Mouse (Mus musculus): ENCODE data around the gene Bgn. TPM values are rescaled to one million over a fixed set of nuclear protein-coding genes. Genes with fewer than 3 reads are reported as not detected.

The Bgn gene
- polyA plus RNA-seq, 1 experiment, result 731 TPM

DNA sequence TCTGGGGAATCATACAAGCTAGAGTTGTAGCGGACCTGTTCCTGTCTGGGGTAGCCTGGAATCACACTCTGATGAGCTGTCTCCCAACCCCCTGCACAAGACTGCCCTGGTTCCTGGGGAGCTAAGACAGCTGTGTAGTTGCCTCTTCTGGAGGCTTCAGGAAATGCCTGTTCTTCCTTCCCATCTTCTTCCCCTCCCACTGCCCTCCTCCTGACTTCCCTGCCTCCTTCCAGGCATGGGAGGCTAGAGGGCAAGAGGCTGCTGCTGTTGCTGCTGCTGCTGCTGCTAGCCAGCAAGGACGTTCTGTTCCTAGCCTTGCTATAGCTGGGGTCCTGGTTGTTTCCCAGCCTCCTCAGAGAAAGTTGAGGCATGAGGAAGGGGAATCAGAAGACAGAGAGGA, 3.1 kb upstream of the Bgn start:
- Histone ChIP-seq H3K4me3 (ENCODE audit: insufficient read depth, poor library complexity, severe bottlenecking) (no peak overlapping the region), H3ac (ENCODE audit: control insufficient read depth, insufficient read length, low read depth) (no peak overlapping the region), H3K79me2 (ENCODE audit: control insufficient read depth, insufficient read depth) (peaks cover 25% of the 10 kb centered on the region), H3K36me3 (ENCODE audit: control insufficient read depth, insufficient read depth) (no peaks in the 10 kb centered on the region), H3K79me3 (ENCODE audit: low read depth) (peaks cover 18% of the 10 kb centered on the region), H3K27me3 (ENCODE audit: control insufficient read depth, insufficient read depth, insufficient read length) (no peaks in the 10 kb centered on the region)
- no peak for TF ChIP-seq CTCF (IDR thresholded peaks at IDR 0.05; ENCODE audit: control insufficient read depth, insufficient read depth, insufficient read length)
- no peak for TF ChIP-seq USF1 (IDR thresholded peaks at IDR 0.05; ENCODE audit: low read depth)
- no peak for TF ChIP-seq MYOG (IDR thresholded peaks at IDR 0.05; ENCODE audit: control insufficient read depth, extremely low read depth, insufficient read length)
- TF ChIP-seq FOSL1 (IDR thresholded peaks at IDR 0.05; ENCODE audit: insufficient read depth, low read length, poor library complexity, severe bottlenecking), result no peak
- TF ChIP-seq CEBPB (IDR thresholded peaks at IDR 0.05; ENCODE audit: low read depth), result no peak
- no peak for TF ChIP-seq MYOD1 (IDR thresholded peaks at IDR 0.05; ENCODE audit: control insufficient read depth, insufficient read length, low read depth)

DNA sequence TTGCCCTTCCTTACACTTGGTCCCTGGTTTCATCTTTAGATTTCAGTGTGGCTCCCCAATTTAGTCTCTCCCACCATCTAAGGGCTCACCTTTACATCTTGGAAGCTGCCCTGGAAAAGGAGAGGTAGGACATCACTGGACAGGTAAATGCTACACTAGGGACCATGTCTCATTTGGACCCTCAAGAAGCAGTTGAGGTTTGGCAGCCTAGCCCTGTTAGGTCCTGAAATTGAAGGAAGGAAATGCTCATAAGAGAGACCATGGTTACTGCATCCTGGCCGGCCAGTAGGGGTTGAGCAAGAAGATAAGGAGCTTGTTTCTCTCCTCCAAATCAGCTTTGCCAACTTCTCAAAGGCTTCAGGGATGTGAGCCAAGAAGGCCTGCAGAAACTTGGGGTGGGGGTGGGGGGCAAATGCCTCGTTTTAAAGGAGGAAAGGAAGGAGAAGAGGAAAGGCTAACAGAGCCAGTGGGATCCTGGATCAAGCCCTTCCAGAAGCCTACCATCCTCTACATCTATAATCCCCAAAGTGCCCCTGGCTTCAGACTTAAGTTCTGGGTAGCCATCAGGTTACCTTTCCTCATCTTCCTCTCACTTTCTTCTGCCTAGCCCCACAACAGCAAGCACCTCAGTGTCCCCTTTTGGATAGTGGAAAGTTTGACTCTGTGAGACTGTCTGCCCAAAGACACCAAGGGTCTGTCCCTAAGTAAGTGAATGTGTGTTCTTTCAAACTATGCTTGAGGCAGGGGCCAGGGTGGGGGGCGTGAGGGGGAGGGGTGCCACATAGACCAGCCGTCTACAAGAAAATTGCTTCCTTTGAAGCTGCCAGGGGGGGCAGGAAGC, 539 bp upstream of the Bgn start:
- Histone ChIP-seq H3K79me3 (ENCODE audit: low read depth) (peaks cover 34% of the 10 kb centered on the region), H3K36me3 (ENCODE audit: control insufficient read depth, insufficient read depth) (peaks cover 12% of the 10 kb centered on the region), H3K27me3 (ENCODE audit: control insufficient read depth, insufficient read depth, insufficient read length) (no peaks in the 10 kb centered on the region), H3ac (ENCODE audit: control insufficient read depth, insufficient read length, low read depth) (no peak overlapping the region), H3K4me3 (ENCODE audit: insufficient read depth, poor library complexity, severe bottlenecking) (peak overlapping the region; percentile 41), H3K79me2 (ENCODE audit: control insufficient read depth, insufficient read depth) (peaks cover 50% of the 10 kb centered on the region)
- no peak for TF ChIP-seq MAX (IDR thresholded peaks at IDR 0.05)
- TF ChIP-seq MYOG (IDR thresholded peaks at IDR 0.05; ENCODE audit: control insufficient read depth, extremely low read depth, insufficient read length), result no peak
- TF ChIP-seq MYOD1 (IDR thresholded peaks at IDR 0.05; ENCODE audit: control insufficient read depth, insufficient read length, low read depth), result no peak
- no peak for TF ChIP-seq FOSL1 (IDR thresholded peaks at IDR 0.05; ENCODE audit: insufficient read depth, low read length, poor library complexity, severe bottlenecking)
- TF ChIP-seq CTCF (IDR thresholded peaks at IDR 0.05; ENCODE audit: control insufficient read depth, insufficient read depth, insufficient read length), result no peak
- no peak for TF ChIP-seq CEBPB (IDR thresholded peaks at IDR 0.05; ENCODE audit: low read depth)
- no peak for TF ChIP-seq USF1 (IDR thresholded peaks at IDR 0.05; ENCODE audit: low read depth)

GRCm38 (mm10) chrX:73484076-73484475, 674 bp downstream of the Bgn start:
- Histone ChIP-seq H3K79me2 (ENCODE audit: control insufficient read depth, insufficient read depth) (peaks cover 61% of the 10 kb centered on the region), H3ac (ENCODE audit: control insufficient read depth, insufficient read length, low read depth) (peak overlapping the region; percentile 65), H3K36me3 (ENCODE audit: control insufficient read depth, insufficient read depth) (peaks cover 12% of the 10 kb centered on the region), H3K79me3 (ENCODE audit: low read depth) (peaks cover 34% of the 10 kb centered on the region), H3K4me3 (ENCODE audit: insufficient read depth, poor library complexity, severe bottlenecking) (peak overlapping the region; percentile 41), H3K27me3 (ENCODE audit: control insufficient read depth, insufficient read depth, insufficient read length) (no peaks in the 10 kb centered on the region)
- no peak for TF ChIP-seq FOSL1 (IDR thresholded peaks at IDR 0.05; ENCODE audit: insufficient read depth, low read length, poor library complexity, severe bottlenecking)
- TF ChIP-seq MAX (IDR thresholded peaks at IDR 0.05), result no peak
- TF ChIP-seq CTCF (IDR thresholded peaks at IDR 0.05; ENCODE audit: control insufficient read depth, insufficient read depth, insufficient read length), result no peak
- no peak for TF ChIP-seq USF1 (IDR thresholded peaks at IDR 0.05; ENCODE audit: low read depth)
- TF ChIP-seq CEBPB (IDR thresholded peaks at IDR 0.05; ENCODE audit: low read depth), result no peak
- TF ChIP-seq MYOD1 (IDR thresholded peaks at IDR 0.05; ENCODE audit: control insufficient read depth, insufficient read length, low read depth), result no peak
- TF ChIP-seq MYOG (IDR thresholded peaks at IDR 0.05; ENCODE audit: control insufficient read depth, extremely low read depth, insufficient read length), result no peak

- Histone ChIP-seq H3K79me2 (ENCODE audit: control insufficient read depth, insufficient read depth) (peaks cover 61% of the 10 kb centered on the region), H3K36me3 (ENCODE audit: control insufficient read depth, insufficient read depth) (peaks cover 12% of the 10 kb centered on the region), H3K4me3 (ENCODE audit: insufficient read depth, poor library complexity, severe bottlenecking) (peak overlapping the region; percentile 41), H3ac (ENCODE audit: control insufficient read depth, insufficient read length, low read depth) (peak overlapping the region; percentile 14), H3K79me3 (ENCODE audit: low read depth) (peaks cover 34% of the 10 kb centered on the region), H3K27me3 (ENCODE audit: control insufficient read depth, insufficient read depth, insufficient read length) (no peaks in the 10 kb centered on the region)
- TF ChIP-seq CEBPB (IDR thresholded peaks at IDR 0.05; ENCODE audit: low read depth) (no peak), MYOD1 (IDR thresholded peaks at IDR 0.05; ENCODE audit: control insufficient read depth, insufficient read length, low read depth) (no peak), FOSL1 (IDR thresholded peaks at IDR 0.05; ENCODE audit: insufficient read depth, low read length, poor library complexity, severe bottlenecking) (no peak), MYOG (IDR thresholded peaks at IDR 0.05; ENCODE audit: control insufficient read depth, extremely low read depth, insufficient read length) (no peak), USF1 (IDR thresholded peaks at IDR 0.05; ENCODE audit: low read depth) (no peak), MAX (IDR thresholded peaks at IDR 0.05) (no peak), CTCF (IDR thresholded peaks at IDR 0.05; ENCODE audit: control insufficient read depth, insufficient read depth, insufficient read length) (no peak)
These were observed 1.5 kb downstream of the Bgn start for GRCm38 (mm10) chrX:73484870-73485269.

DNA sequence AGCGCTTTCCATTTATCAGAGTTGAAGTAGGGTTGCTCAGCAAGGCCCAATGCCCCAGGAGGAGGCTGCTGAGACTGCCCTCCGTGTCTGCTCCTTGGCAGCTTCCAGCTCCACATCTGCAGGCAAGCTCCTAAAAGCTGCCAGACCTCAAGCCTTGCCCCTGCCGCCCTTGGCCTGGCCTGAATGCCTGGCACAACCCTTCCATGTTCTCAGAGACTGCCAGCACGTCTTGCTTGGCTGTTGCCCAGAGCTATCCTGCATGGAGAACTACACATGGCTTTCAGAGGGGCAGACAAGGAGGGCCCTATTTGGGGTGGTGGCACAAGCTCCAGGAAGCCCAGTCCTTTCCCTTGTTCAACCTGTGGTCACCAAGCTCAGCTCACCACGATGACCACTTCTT, 3.5 kb downstream of the Bgn start:
- TF ChIP-seq MAX (IDR thresholded peaks at IDR 0.05), result no peak
- no peak for TF ChIP-seq FOSL1 (IDR thresholded peaks at IDR 0.05; ENCODE audit: insufficient read depth, low read length, poor library complexity, severe bottlenecking)
- TF ChIP-seq USF1 (IDR thresholded peaks at IDR 0.05; ENCODE audit: low read depth), result no peak
- TF ChIP-seq CTCF (IDR thresholded peaks at IDR 0.05; ENCODE audit: control insufficient read depth, insufficient read depth, insufficient read length), result no peak
- TF ChIP-seq MYOD1 (IDR thresholded peaks at IDR 0.05; ENCODE audit: control insufficient read depth, insufficient read length, low read depth), result no peak
- TF ChIP-seq CEBPB (IDR thresholded peaks at IDR 0.05; ENCODE audit: low read depth), result no peak
- H3K36me3 ChIP-seq (ENCODE audit: control insufficient read depth, insufficient read depth), result peaks cover 17% of the 10 kb centered on the region
- peaks cover 61% of the 10 kb centered on the region for H3K79me2 ChIP-seq (ENCODE audit: control insufficient read depth, insufficient read depth)
- H3K79me3 ChIP-seq (ENCODE audit: low read depth), result peaks cover 34% of the 10 kb centered on the region
- no peaks in the 10 kb centered on the region for H3K27me3 ChIP-seq (ENCODE audit: control insufficient read depth, insufficient read depth, insufficient read length)
- no peak overlapping the region for H3K4me3 ChIP-seq (ENCODE audit: insufficient read depth, poor library complexity, severe bottlenecking)
- H3ac ChIP-seq (ENCODE audit: control insufficient read depth, insufficient read length, low read depth), result no peak overlapping the region
